Mouse (Mus musculus): ENCODE measurements around the gene Scn2b. TPM values are rescaled to one million over a fixed set of nuclear protein-coding genes. Genes with fewer than 3 reads are reported as not detected.

The Scn2b gene
- total and polyA plus RNA-seq, 2 experiments from 2014 or later: 9.1 to 14.1 TPM

GRCm38 (mm10) chr9:45171073-45171610 lies 53.6 kb downstream of the Scn2b start:
- Histone ChIP-seq H3K4me3 (ENCODE audit: low read depth, low read length) (no peak overlapping the region), H3K27me3 (ENCODE audit: insufficient read depth, low read length) (no peaks in the 10 kb centered on the region), H3K9ac (replicated peaks; ENCODE audit: low read length, poor library complexity, severe bottlenecking) (no peak overlapping the region), H3K36me3 (ENCODE audit: insufficient read depth, low read length) (no peaks in the 10 kb centered on the region), H3K4me2 (ENCODE audit: low read depth, low read length, poor library complexity, severe bottlenecking) (no peak overlapping the region), H3K4me1 (ENCODE audit: insufficient read depth, low read length) (no peaks in the 10 kb centered on the region), H3K9me3 (ENCODE audit: low read length) (no peaks in the 10 kb centered on the region), H3K27ac (ENCODE audit: low read depth, low read length) (no peak overlapping the region)
- WGBS: 64% methylated on average over 1 of the region's 1 CpGs
- ATAC-seq (ENCODE audit: low FRiP score) (no peak), DNase-seq (ENCODE audit: low spot score) (no peak)
- TF ChIP-seq CTCF (IDR thresholded peaks at IDR 0.05): no peak

GRCm38 (mm10) chr9:45173475-45173874 lies 55.9 kb downstream of the Scn2b start:
- Histone ChIP-seq H3K36me3 (ENCODE audit: insufficient read depth, low read length) (no peaks in the 10 kb centered on the region), H3K9me3 (ENCODE audit: low read length) (no peaks in the 10 kb centered on the region), H3K27ac (ENCODE audit: low read depth, low read length) (no peak overlapping the region), H3K4me3 (ENCODE audit: low read depth, low read length) (no peak overlapping the region), H3K4me2 (ENCODE audit: low read depth, low read length, poor library complexity, severe bottlenecking) (no peak overlapping the region), H3K27me3 (ENCODE audit: insufficient read depth, low read length) (no peaks in the 10 kb centered on the region), H3K9ac (replicated peaks; ENCODE audit: low read length, poor library complexity, severe bottlenecking) (no peak overlapping the region), H3K4me1 (ENCODE audit: insufficient read depth, low read length) (no peaks in the 10 kb centered on the region)
- ATAC-seq (ENCODE audit: low FRiP score) (no peak), DNase-seq (ENCODE audit: low spot score) (no peak)
- TF ChIP-seq CTCF (IDR thresholded peaks at IDR 0.05): no peak
- 63% methylated on average over 3 of the region's 3 CpGs for WGBS

- Histone ChIP-seq H3K36me3 (ENCODE audit: insufficient read depth, low read length) (no peaks in the 10 kb centered on the region), H3K9ac (replicated peaks; ENCODE audit: low read length, poor library complexity, severe bottlenecking) (no peak overlapping the region), H3K27ac (ENCODE audit: low read depth, low read length) (no peak overlapping the region), H3K9me3 (ENCODE audit: low read length) (no peaks in the 10 kb centered on the region), H3K4me3 (ENCODE audit: low read depth, low read length) (no peak overlapping the region), H3K4me1 (ENCODE audit: insufficient read depth, low read length) (no peaks in the 10 kb centered on the region), H3K27me3 (ENCODE audit: insufficient read depth, low read length) (no peaks in the 10 kb centered on the region), H3K4me2 (ENCODE audit: low read depth, low read length, poor library complexity, severe bottlenecking) (no peak overlapping the region)
- no peak for TF ChIP-seq CTCF (IDR thresholded peaks at IDR 0.05)
- DNase-seq (ENCODE audit: low spot score): no peak
- 93% methylated on average over 5 of the region's 5 CpGs for WGBS
- no peak for ATAC-seq (ENCODE audit: low FRiP score)
Measured at GRCm38 (mm10) chr9:45179282-45179681, 61.7 kb downstream of the Scn2b start.

Other genes starting within 250 kb of the Scn2b start
- gene Kmt2a, start 236.5 kb upstream of the Scn2b start, total RNA-seq (2014; rRNA removed): 27.8 and 28.0 TPM in 2 replicates
- 14.0 and 20.0 TPM in 2 replicates for gene Kmt2a, start 236.5 kb upstream of the Scn2b start, polyA plus RNA-seq (2015; fragmentation: Nextera tagmentation; extraction: Ambion mirVana)
- gene Atp5l, start 197.0 kb upstream of the Scn2b start, total RNA-seq (2014; rRNA removed): 204 and 253 TPM in 2 replicates
- gene Atp5l, start 197.0 kb upstream of the Scn2b start, polyA plus RNA-seq (2015; fragmentation: Nextera tagmentation; extraction: Ambion mirVana): 870 and 874 TPM in 2 replicates
- 51.9 and 62.2 TPM in 2 replicates for gene Ube4a, start 152.2 kb upstream of the Scn2b start, total RNA-seq (2014; rRNA removed)
- 26.4 and 26.7 TPM in 2 replicates for gene Ube4a, start 152.2 kb upstream of the Scn2b start, polyA plus RNA-seq (2015; fragmentation: Nextera tagmentation; extraction: Ambion mirVana)
- gene Cd3g, start 137.4 kb upstream of the Scn2b start, total RNA-seq (2014; rRNA removed): not detected in 2 replicates
- gene Cd3g, start 137.4 kb upstream of the Scn2b start, polyA plus RNA-seq (2015; fragmentation: Nextera tagmentation; extraction: Ambion mirVana): not detected in 2 replicates
- gene Cd3d, start 136.0 kb upstream of the Scn2b start, total RNA-seq (2014; rRNA removed): not detected in 2 replicates
- gene Cd3d, start 136.0 kb upstream of the Scn2b start, polyA plus RNA-seq (2015; fragmentation: Nextera tagmentation; extraction: Ambion mirVana): not detected in 2 replicates
- gene Cd3e, start 108.2 kb upstream of the Scn2b start, total RNA-seq (2014; rRNA removed): not detected in 2 replicates
- 0.11 and 0.15 TPM in 2 replicates for gene Cd3e, start 108.2 kb upstream of the Scn2b start, polyA plus RNA-seq (2015; fragmentation: Nextera tagmentation; extraction: Ambion mirVana)
- gene Mpzl2, start 78.0 kb upstream of the Scn2b start, total RNA-seq (2014; rRNA removed): 3.1 and 5.6 TPM in 2 replicates
- gene Mpzl2, start 78.0 kb upstream of the Scn2b start, polyA plus RNA-seq (2015; fragmentation: Nextera tagmentation; extraction: Ambion mirVana): 4.0 and 4.4 TPM in 2 replicates
- 2.5 TPM in 2 replicates for gene Mpzl3, start 62.6 kb upstream of the Scn2b start, total RNA-seq (2014; rRNA removed)
- 1.1 and 1.3 TPM in 2 replicates for gene Mpzl3, start 62.6 kb upstream of the Scn2b start, polyA plus RNA-seq (2015; fragmentation: Nextera tagmentation; extraction: Ambion mirVana)
- gene Jaml, start 38.6 kb upstream of the Scn2b start, total RNA-seq (2014; rRNA removed): 0.09 TPM in 1 of 2 replicates, not detected in the other
- gene Jaml, start 38.6 kb upstream of the Scn2b start, polyA plus RNA-seq (2015; fragmentation: Nextera tagmentation; extraction: Ambion mirVana): 0.23 and 0.44 TPM in 2 replicates
- gene Scn4b, start 20.6 kb downstream of the Scn2b start, total RNA-seq (2014; rRNA removed): 0.61 and 0.93 TPM in 2 replicates
- gene Scn4b, start 20.6 kb downstream of the Scn2b start, polyA plus RNA-seq (2015; fragmentation: Nextera tagmentation; extraction: Ambion mirVana): 0.31 and 0.37 TPM in 2 replicates
- gene BC049352, start 64.2 kb downstream of the Scn2b start, total RNA-seq (2014; rRNA removed): not detected in 2 replicates
- 0.26 TPM in 1 of 2 replicates, not detected in the other for gene BC049352, start 64.2 kb downstream of the Scn2b start, polyA plus RNA-seq (2015; fragmentation: Nextera tagmentation; extraction: Ambion mirVana)
- 0.11 TPM in 1 of 2 replicates, not detected in the other for gene Tmprss4, start 86.3 kb downstream of the Scn2b start, total RNA-seq (2014; rRNA removed)
- not detected in 2 replicates for gene Tmprss4, start 86.3 kb downstream of the Scn2b start, polyA plus RNA-seq (2015; fragmentation: Nextera tagmentation; extraction: Ambion mirVana)
- 0.90 and 1.4 TPM in 2 replicates for gene Il10ra, start 151.4 kb downstream of the Scn2b start, total RNA-seq (2014; rRNA removed)
- gene Il10ra, start 151.4 kb downstream of the Scn2b start, polyA plus RNA-seq (2015; fragmentation: Nextera tagmentation; extraction: Ambion mirVana): 0.81 and 0.87 TPM in 2 replicates
- gene Tmprss13, start 201.3 kb downstream of the Scn2b start, total RNA-seq (2014; rRNA removed): 0.05 TPM in 1 of 2 replicates, not detected in the other
- not detected in 2 replicates for gene Tmprss13, start 201.3 kb downstream of the Scn2b start, polyA plus RNA-seq (2015; fragmentation: Nextera tagmentation; extraction: Ambion mirVana)